Mouse (Mus musculus) lung, postnatal 25 days (tissue): ENCODE data around the gene Ogfod2.

Source experiments
- DNase-seq: peaks from one replicate; pipeline ENCODE4 v3.0.0; 2022; ENCODE audit warnings: low spot score

Ogfod2 gene

GRCm38 (mm10) chr5:124155943-124156342 is 43.8 kb downstream of the Ogfod2 start:
- peak; percentile 68 for DNase-seq

GRCm38 (mm10) chr5:124158305-124158704 is 46.2 kb downstream of the Ogfod2 start:
- DNase-seq, result no peak

- no peak for DNase-seq
Measured at GRCm38 (mm10) chr5:124159453-124159852, 47.4 kb downstream of the Ogfod2 start.

GRCm38 (mm10) chr5:124161831-124162230 is 49.7 kb downstream of the Ogfod2 start:
- no peak for DNase-seq

- DNase-seq, result peak; percentile 81
Measured at GRCm38 (mm10) chr5:124162577-124162976, 50.5 kb downstream of the Ogfod2 start.

GRCm38 (mm10) chr5:124163445-124163844 is 51.3 kb downstream of the Ogfod2 start:
- no peak for DNase-seq
